Mouse (Mus musculus): ENCODE results near the gene Fgf23. TPM values are rescaled to one million over a fixed set of nuclear protein-coding genes. Genes with fewer than 3 reads are reported as not detected.
A peak's percentile ranks its signal among the peaks of the same experiment; 100 is the strongest.

Gene Fgf23
- total and polyA plus RNA-seq, 2 experiments from 2014 or later = 0.38 to 0.77 TPM

GRCm38 (mm10) chr6:127094565-127094964 is 21.9 kb downstream of the Fgf23 start:
- WGBS = 57% methylated on average over 7 of the region's 7 CpGs

GRCm38 (mm10) chr6:127103506-127104275 is 31.0 kb downstream of the Fgf23 start:
- Histone ChIP-seq H3K4me3 (ENCODE audit: low read depth, low read length) (no peak overlapping the region), H3K36me3 (ENCODE audit: insufficient read depth, low read length) (0 out of 2 replicates have a peak, but pooled peaks cover 4% of the 10 kb centered on the region), H3K9ac (replicated peaks; ENCODE audit: low read length, poor library complexity, severe bottlenecking) (no peak overlapping the region), H3K4me1 (ENCODE audit: insufficient read depth, low read length) (no peaks in the 10 kb centered on the region), H3K27me3 (ENCODE audit: insufficient read depth, low read length) (no peaks in the 10 kb centered on the region), H3K9me3 (ENCODE audit: low read length) (no peaks in the 10 kb centered on the region), H3K4me2 (ENCODE audit: low read depth, low read length, poor library complexity, severe bottlenecking) (no peak overlapping the region), H3K27ac (ENCODE audit: low read depth, low read length) (no peak overlapping the region)
- no peak for TF ChIP-seq CTCF (IDR thresholded peaks at IDR 0.05)
- WGBS = 97% methylated on average over 6 of the region's 6 CpGs
- no peak for ATAC-seq (ENCODE audit: low FRiP score)
- DNase-seq (ENCODE audit: low spot score) = no peak

More at GRCm38 (mm10) chr6:127094565-127094964, 21.9 kb downstream of the Fgf23 start:
- Histone ChIP-seq H3K27ac (ENCODE audit: low read depth, low read length) (no peak overlapping the region), H3K4me1 (ENCODE audit: insufficient read depth, low read length) (no peaks in the 10 kb centered on the region), H3K27me3 (ENCODE audit: insufficient read depth, low read length) (no peaks in the 10 kb centered on the region), H3K9ac (replicated peaks; ENCODE audit: low read length, poor library complexity, severe bottlenecking) (no peak overlapping the region), H3K9me3 (ENCODE audit: low read length) (no peaks in the 10 kb centered on the region), H3K4me3 (ENCODE audit: low read depth, low read length) (no peak overlapping the region), H3K36me3 (ENCODE audit: insufficient read depth, low read length) (peaks cover 11% of the 10 kb centered on the region; the same call in 1 of the 2 replicates), H3K4me2 (ENCODE audit: low read depth, low read length, poor library complexity, severe bottlenecking) (no peak overlapping the region)
- ATAC-seq (ENCODE audit: low FRiP score) (no peak), DNase-seq (ENCODE audit: low spot score) (no peak)
- TF ChIP-seq CTCF (IDR thresholded peaks at IDR 0.05) = peak; percentile 62

GRCm38 (mm10) chr6:127104396-127105029 is 31.8 kb downstream of the Fgf23 start:
- Histone ChIP-seq H3K4me2 (ENCODE audit: low read depth, low read length, poor library complexity, severe bottlenecking) (no peak overlapping the region), H3K36me3 (ENCODE audit: insufficient read depth, low read length) (0 out of 2 replicates have a peak, but pooled peaks cover 4% of the 10 kb centered on the region), H3K27me3 (ENCODE audit: insufficient read depth, low read length) (no peaks in the 10 kb centered on the region), H3K4me3 (ENCODE audit: low read depth, low read length) (no peak overlapping the region), H3K4me1 (ENCODE audit: insufficient read depth, low read length) (no peaks in the 10 kb centered on the region), H3K9ac (replicated peaks; ENCODE audit: low read length, poor library complexity, severe bottlenecking) (no peak overlapping the region), H3K9me3 (ENCODE audit: low read length) (no peaks in the 10 kb centered on the region), H3K27ac (ENCODE audit: low read depth, low read length) (no peak overlapping the region)
- TF ChIP-seq CTCF (IDR thresholded peaks at IDR 0.05) = no peak
- no peak for ATAC-seq (ENCODE audit: low FRiP score)
- no peak for DNase-seq (ENCODE audit: low spot score)
- 90% methylated on average over 7 of the region's 7 CpGs for WGBS

GRCm38 (mm10) chr6:127105107-127105506 is 32.4 kb downstream of the Fgf23 start:
- no peak overlapping the region for H3K27ac ChIP-seq (ENCODE audit: low read depth, low read length)
- H3K4me2 ChIP-seq (ENCODE audit: low read depth, low read length, poor library complexity, severe bottlenecking) = no peak overlapping the region
- no peak overlapping the region for H3K4me3 ChIP-seq (ENCODE audit: low read depth, low read length)
- H3K4me1 ChIP-seq (ENCODE audit: insufficient read depth, low read length) = no peaks in the 10 kb centered on the region
- ATAC-seq (ENCODE audit: low FRiP score) (no peak), DNase-seq (ENCODE audit: low spot score) (peak; percentile 37)
- H3K9ac ChIP-seq (replicated peaks; ENCODE audit: low read length, poor library complexity, severe bottlenecking) = no peak overlapping the region
- H3K27me3 ChIP-seq (ENCODE audit: insufficient read depth, low read length) = no peaks in the 10 kb centered on the region
- WGBS = 65% methylated on average over 6 of the region's 6 CpGs
- 0 out of 2 replicates have a peak, but pooled peaks cover 4% of the 10 kb centered on the region for H3K36me3 ChIP-seq (ENCODE audit: insufficient read depth, low read length)
- H3K9me3 ChIP-seq (ENCODE audit: low read length) = no peaks in the 10 kb centered on the region
- TF ChIP-seq CTCF (IDR thresholded peaks at IDR 0.05) = peak; percentile 79

GRCm38 (mm10) chr6:127106189-127106588 is 33.5 kb downstream of the Fgf23 start:
- no peak for TF ChIP-seq CTCF (IDR thresholded peaks at IDR 0.05)
- H3K9me3 ChIP-seq (ENCODE audit: low read length) = no peaks in the 10 kb centered on the region
- H3K27me3 ChIP-seq (ENCODE audit: insufficient read depth, low read length) = no peaks in the 10 kb centered on the region
- 82% methylated on average over 5 of the region's 5 CpGs for WGBS
- no peak overlapping the region for H3K4me3 ChIP-seq (ENCODE audit: low read depth, low read length)
- no peaks in the 10 kb centered on the region for H3K4me1 ChIP-seq (ENCODE audit: insufficient read depth, low read length)
- no peak overlapping the region for H3K27ac ChIP-seq (ENCODE audit: low read depth, low read length)
- no peaks in the 10 kb centered on the region for H3K36me3 ChIP-seq (ENCODE audit: insufficient read depth, low read length)
- no peak overlapping the region for H3K9ac ChIP-seq (replicated peaks; ENCODE audit: low read length, poor library complexity, severe bottlenecking)
- ATAC-seq (ENCODE audit: low FRiP score) (no peak), DNase-seq (ENCODE audit: low spot score) (no peak)
- no peak overlapping the region for H3K4me2 ChIP-seq (ENCODE audit: low read depth, low read length, poor library complexity, severe bottlenecking)

- Histone ChIP-seq H3K27ac (ENCODE audit: low read depth, low read length) (no peak overlapping the region), H3K4me3 (ENCODE audit: low read depth, low read length) (no peak overlapping the region), H3K27me3 (ENCODE audit: insufficient read depth, low read length) (no peaks in the 10 kb centered on the region), H3K4me1 (ENCODE audit: insufficient read depth, low read length) (no peaks in the 10 kb centered on the region), H3K9ac (replicated peaks; ENCODE audit: low read length, poor library complexity, severe bottlenecking) (no peak overlapping the region), H3K4me2 (ENCODE audit: low read depth, low read length, poor library complexity, severe bottlenecking) (no peak overlapping the region), H3K9me3 (ENCODE audit: low read length) (no peaks in the 10 kb centered on the region), H3K36me3 (ENCODE audit: insufficient read depth, low read length) (no peaks in the 10 kb centered on the region)
- ATAC-seq (ENCODE audit: low FRiP score) = no peak
- no peak for DNase-seq (ENCODE audit: low spot score)
- no peak for TF ChIP-seq CTCF (IDR thresholded peaks at IDR 0.05)
- 45% methylated on average over 5 of the region's 5 CpGs for WGBS
Measured at GRCm38 (mm10) chr6:127106726-127107125, 34.0 kb downstream of the Fgf23 start.
